Mouse (Mus musculus) embryonic stem cell, embryonic (primary cell): ENCODE data around the gene Chrm4.

ENCODE experiments used
- CTCF ChIA-PET, 4 experiments: fragments of 300-600 bp in 2 of 4; fragments of 350-600 bp in 2 of 4; sonication (Branson Sonifier 250); formaldehyde crosslinking; loops; one replicate each; lab custom pipeline; 2022; ENCODE audit warnings: inconsistent platforms in 2 of 4; lab: Charles Lee
- POLR2A ChIA-PET, 4 experiments: fragments of 300-600 bp in 2 of 4; fragments of 350-600 bp in 2 of 4; sonication (Branson Sonifier 250); formaldehyde crosslinking; loops; one replicate each; lab custom pipeline; 2022; ENCODE audit warnings: antibody characterized with exemption in 4 of 4, inconsistent platforms in 1 of 4; lab: Charles Lee

Chrm4 gene

DNA sequence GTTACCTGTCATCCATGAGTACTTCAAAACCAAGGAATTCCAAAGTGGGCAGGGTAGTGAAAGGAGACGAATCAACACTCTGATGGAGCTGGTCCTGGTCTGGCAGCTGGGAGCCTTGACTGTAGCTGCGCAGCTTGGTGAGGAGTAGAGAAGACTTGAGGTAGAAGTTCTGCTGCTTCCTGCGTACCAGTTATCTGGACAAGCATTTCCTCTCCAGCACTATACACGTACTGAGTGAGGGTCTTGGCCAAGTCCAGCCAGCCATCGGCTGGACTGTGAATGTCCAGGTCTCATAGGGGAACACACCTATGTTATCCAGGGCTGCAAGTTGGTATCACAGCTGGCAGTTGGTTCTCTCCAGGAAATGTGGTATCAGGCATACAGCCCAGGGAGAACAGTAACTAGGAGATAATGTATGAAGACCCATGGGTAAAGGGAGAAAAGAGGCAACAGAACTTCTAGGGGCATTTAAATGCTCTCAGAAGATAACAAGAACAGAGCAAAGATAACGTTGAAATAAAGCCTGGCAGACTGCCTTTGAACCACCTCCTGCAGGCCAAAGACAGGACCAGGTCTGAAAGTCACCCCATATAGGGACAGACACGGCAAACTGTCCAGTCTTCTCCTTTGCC lies 10.6 kb upstream of the Chrm4 start:
- POLR2A ChIA-PET: interaction anchor here in 2 of 4 experiments (1.0 to 3.2 kb wide), 5 partner anchors 8 to 22 kb away, joined by 3 to 15 read pairs (median 4); partner anchors contain the start of gene Mdk (in 1 of the 2)
- CTCF ChIA-PET: interaction anchor here in 2 of 4 experiments (0.9 to 1.8 kb wide), 5 partner anchors 8 to 14 kb away, joined by 3 to 7 read pairs (median 3); no protein-coding TSS in a partner anchor

DNA sequence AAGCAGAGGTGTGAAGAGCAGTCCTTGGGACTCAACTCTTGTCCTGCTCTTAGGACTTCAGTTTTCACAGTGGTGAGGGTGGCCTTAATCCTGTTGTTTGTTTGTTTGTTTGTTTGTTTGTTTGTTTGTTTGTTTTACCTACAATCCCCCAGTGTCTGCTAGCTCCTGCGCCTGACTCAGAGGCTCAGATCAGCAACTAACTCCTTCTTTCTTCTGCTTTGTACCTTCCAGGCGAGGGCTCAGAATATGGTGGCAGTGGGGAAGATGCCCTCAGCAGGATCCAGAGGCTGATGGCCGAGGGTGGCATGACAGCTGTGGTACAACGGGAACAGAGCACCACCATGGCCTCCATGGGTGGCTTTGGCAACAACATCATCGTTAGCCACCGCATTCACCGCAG lies 10.0 kb upstream of the Chrm4 start:
- ChIA-PET CTCF (interaction anchor here in 3 of 4 experiments (0.6 to 1.8 kb wide), 3 partner anchors 7 to 687 kb away, joined by 3 to 7 read pairs (median 5); no protein-coding TSS in a partner anchor), POLR2A (interaction anchor here in 1 of 4 experiments (1.0 to 3.2 kb wide), 2 partner anchors 16 to 535 kb away, joined by 3 to 15 read pairs; partner anchors contain the start of gene Mdk)

DNA sequence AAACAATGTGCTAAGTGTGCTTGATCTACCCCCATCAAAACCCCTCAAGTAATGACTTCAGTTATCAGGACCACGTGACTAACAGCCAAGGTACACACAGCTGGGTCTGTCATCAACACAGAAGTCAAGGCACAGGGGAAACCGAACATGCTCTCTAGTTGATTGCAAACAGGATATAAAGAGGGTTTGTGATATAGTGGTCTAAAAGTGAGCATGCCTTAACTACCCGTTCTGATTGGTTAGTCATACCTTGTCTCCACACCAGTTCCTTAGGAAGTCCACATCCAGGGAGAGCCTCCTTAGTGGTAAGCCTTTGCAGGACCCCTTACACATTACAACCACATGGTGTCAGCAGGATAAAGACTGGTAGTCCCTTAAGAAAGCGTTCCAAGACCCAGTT lies 6.9 kb upstream of the Chrm4 start:
- ChIA-PET CTCF (interaction anchor here in 2 of 4 experiments (0.6 to 3.0 kb wide), 2 partner anchors 10 to 63 kb away, joined by 17 to 20 read pairs; no protein-coding TSS in a partner anchor), POLR2A (interaction anchor here in 2 of 4 experiments (1.0 to 3.0 kb wide), 5 partner anchors 10 to 37 kb away, joined by 3 to 17 read pairs (median 5); partner anchors contain the start of gene Mdk (in 1 of the 2))

DNA sequence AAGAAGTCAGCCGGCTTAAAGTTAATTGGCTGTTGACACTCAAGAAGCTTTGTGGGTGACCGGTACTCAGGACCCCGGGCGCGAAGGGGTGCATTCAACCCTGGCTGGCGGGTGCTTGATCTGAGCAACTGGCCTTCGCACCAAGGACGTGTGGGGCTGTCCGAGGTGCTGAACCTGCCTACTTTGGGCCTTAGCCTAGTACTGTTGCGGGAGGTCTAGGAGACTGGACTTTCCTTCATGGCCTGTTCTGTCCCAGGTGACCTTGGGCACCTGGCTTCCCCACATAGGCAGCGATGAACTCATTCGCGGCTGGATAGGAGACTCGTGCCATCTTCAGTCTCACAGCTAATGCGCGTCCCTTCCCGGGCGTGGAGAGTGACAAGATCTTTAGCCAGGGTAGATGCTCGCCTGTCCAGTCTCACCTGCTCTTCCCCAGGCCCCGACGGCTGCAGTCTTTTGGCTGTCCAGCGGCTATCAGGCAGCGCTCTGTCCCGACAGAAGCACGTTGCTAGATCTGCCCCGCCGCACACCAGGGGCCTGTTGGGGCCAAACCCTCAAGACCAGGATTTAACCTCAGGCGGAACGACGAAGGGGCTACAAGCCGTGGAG lies 5.8 kb upstream of the Chrm4 start:
- CTCF ChIA-PET: interaction anchor here (0.6 to 3.4 kb wide), 15 partner anchors 8 to 642 kb away, joined by 3 to 25 read pairs (median 3); partner anchors contain the start of genes Ambra1 (in 1 of the 4) and Mdk (in 1 of the 4)
- POLR2A ChIA-PET: interaction anchor here (0.6 to 3.8 kb wide), 14 partner anchors 9 to 298 kb away, joined by 3 to 33 read pairs (median 6); partner anchors contain the start of gene Mdk (in 3 of the 4)

DNA sequence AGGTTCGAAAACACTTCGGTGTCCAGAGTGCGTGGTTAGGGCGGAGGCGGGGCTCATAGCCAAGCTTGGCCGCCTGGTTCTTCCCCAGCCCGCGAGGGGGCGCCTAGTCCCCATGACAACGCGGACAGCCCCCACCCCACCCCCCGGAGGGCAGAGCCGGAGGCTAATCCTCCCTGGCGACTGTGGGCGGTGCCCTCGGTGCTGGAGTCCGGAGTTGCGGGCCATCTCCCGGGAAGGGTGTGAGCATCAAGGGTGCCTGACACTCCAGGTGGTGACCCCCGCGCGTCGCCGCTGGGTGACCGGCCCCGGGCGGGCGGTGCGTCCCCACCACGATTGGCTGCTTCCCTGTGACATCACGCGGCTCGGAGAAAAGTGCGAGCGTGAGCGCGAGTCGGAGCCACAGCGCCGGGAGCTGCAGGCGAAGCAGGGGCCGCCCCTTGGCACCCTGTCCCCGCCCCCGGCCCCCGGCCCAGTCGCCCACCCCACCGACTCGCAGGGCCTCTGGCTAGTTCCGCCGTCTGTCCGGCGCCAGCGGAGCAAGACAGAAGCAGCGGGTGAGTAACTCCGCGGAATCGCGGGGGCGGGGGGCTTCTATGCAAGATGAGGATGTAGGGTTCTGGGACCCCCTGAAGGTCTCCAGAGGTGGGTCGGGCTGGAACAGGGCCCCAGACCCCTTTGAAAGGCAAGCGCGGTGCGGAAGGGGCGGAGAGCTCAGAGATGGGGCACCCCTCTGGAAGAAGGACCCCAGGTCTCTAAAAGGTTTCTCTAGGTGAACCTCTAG lies 5.1 kb upstream of the Chrm4 start:
- ChIA-PET POLR2A (interaction anchor here (0.6 to 3.8 kb wide), 14 partner anchors 10 to 299 kb away, joined by 3 to 33 read pairs (median 6); partner anchors contain the start of gene Mdk (in 3 of the 4)), CTCF (interaction anchor here (0.6 to 3.4 kb wide), 19 partner anchors 8 to 643 kb away, joined by 3 to 25 read pairs (median 3); partner anchors contain the start of genes Ambra1 (in 1 of the 4) and Mdk (in 1 of the 4))

DNA sequence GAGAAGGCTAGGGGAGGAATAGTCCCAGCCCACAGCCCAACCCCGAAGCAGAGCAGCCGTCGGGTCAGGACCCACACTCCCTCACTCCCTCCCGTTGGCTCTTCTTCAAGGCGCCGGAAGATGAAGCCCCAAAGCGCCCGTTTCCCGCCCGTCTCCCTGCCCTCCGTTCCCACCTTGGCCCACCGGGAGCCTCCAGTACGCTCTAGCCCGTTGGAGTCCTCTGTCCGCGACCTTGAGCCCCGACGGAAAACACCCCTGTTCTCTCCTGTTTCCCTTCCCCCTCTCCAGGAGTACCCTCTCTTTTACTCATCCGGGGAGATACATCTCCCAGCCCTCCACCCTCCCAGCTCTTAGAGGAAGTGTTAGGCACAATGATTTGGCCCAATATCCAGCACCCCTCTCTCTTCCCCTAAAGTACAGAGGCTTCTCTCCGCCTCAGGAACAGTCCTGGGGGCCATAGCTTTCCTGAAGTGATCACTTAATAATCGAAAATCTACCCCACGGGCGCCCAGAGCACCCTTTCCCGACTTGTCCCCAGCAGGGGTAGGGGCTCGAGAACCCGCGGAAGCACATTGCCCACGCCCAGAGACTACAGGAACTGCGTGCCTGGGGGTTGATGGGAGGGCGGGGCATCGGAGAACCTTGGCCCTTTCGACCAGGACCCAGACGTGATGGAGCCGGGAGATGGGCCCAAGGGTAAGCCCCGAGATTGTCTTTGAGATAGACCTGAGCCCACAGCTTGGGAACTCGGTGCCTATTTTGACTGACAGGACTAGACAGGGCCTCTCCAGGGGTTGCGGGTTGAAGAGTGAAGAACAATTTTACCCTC lies 4.2 kb upstream of the Chrm4 start:
- POLR2A ChIA-PET: interaction anchor here (0.7 to 3.8 kb wide), 15 partner anchors 10 to 213 kb away, joined by 3 to 33 read pairs (median 5); partner anchors contain the start of gene Mdk (in 2 of the 4)

DNA sequence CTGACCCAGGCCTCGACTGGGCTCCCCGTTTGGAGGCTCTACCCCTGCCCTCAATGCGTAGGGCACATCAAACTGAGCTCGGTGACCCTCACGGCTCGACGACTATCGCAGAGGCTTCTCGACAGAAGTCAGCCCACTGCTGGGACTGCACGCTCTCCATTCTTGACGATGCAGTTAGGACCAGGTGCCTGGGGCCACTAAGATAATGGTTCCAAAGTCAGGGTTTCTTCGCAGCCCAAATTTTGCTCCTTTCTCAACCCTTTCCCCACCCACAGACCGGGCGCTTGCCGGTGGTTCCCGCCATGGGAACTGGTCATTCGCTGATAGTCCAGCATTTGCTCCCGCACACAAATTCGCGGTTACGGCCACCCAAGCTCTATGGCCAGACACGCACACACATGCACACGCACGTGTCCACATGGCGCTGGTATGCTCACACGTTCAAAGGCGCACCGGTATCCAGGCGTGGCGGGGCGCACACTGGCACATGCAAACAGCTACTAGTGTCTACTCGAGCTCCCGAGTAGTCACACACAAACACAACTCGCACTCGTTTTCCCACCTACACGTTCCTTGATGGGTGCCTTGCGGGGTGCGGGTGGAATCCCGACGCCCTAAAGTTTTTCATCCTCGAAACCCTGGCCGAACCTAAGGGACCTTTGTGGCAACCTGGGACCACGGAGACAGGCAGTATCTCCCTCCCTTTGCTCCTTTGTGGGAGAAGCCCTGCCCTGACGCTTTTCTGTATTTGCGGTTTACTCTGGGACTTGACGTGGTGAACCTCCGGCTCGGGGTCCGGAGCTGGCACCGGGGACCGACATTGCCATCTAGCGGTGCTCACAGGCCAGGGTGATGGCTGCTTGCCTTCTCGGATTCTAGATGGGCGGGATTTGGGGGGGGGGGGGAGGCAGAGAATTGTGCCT lies 3.4 kb upstream of the Chrm4 start:
- ChIA-PET POLR2A (interaction anchor here in 3 of 4 experiments (0.6 to 3.8 kb wide), 16 partner anchors 9 to 132 kb away, joined by 3 to 33 read pairs (median 4); partner anchors contain the start of gene Mdk (in 2 of the 3)), CTCF (interaction anchor here (0.6 to 3.4 kb wide), 22 partner anchors 7 to 766 kb away, joined by 3 to 25 read pairs (median 4); partner anchors contain the start of gene Mdk (in 2 of the 4))

More for the DNA sequence above, 4.2 kb upstream of the Chrm4 start:
- CTCF ChIA-PET: interaction anchor here in 3 of 4 experiments (0.7 to 3.4 kb wide), 16 partner anchors 7 to 144 kb away, joined by 3 to 25 read pairs (median 4); partner anchors contain the start of gene Mdk (in 1 of the 3)

DNA sequence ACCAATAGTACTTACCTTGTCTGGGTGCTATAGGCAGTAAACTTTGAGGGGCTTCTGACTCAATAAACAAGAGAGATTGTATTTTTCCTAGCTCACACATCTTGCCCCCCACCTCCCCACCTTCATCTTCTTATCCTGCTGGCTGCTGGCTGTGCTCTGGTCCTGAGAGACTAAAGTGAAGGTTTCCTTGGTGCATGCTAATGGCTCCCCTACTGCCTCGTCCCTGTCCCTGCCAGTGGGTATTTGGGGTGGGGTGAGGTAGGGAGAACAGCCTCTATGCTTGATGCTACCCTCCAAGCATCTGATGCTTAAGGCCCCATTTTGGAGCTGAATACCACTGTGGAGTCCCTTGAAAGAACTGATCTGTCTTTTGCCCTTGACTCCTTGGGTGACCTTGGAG lies 2.3 kb upstream of the Chrm4 start:
- ChIA-PET POLR2A (interaction anchor here in 3 of 4 experiments (0.6 to 2.5 kb wide), 10 partner anchors 8 to 131 kb away, joined by 3 to 7 read pairs (median 4); no protein-coding TSS in a partner anchor), CTCF (interaction anchor here (0.5 to 1.6 kb wide), 7 partner anchors 8 to 170 kb away, joined by 3 to 7 read pairs (median 3); no protein-coding TSS in a partner anchor)

- POLR2A ChIA-PET: interaction anchor here in 3 of 4 experiments (0.6 to 2.5 kb wide), 10 partner anchors 7 to 150 kb away, joined by 3 to 7 read pairs (median 3); no protein-coding TSS in a partner anchor
- CTCF ChIA-PET: interaction anchor here in 2 of 4 experiments (1.0 to 1.2 kb wide), 2 partner anchors 17 to 146 kb away, joined by 3 to 5 read pairs; no protein-coding TSS in a partner anchor
Observed at GRCm38 (mm10) chr2:91925442-91925841, 1.6 kb upstream of the Chrm4 start.

DNA sequence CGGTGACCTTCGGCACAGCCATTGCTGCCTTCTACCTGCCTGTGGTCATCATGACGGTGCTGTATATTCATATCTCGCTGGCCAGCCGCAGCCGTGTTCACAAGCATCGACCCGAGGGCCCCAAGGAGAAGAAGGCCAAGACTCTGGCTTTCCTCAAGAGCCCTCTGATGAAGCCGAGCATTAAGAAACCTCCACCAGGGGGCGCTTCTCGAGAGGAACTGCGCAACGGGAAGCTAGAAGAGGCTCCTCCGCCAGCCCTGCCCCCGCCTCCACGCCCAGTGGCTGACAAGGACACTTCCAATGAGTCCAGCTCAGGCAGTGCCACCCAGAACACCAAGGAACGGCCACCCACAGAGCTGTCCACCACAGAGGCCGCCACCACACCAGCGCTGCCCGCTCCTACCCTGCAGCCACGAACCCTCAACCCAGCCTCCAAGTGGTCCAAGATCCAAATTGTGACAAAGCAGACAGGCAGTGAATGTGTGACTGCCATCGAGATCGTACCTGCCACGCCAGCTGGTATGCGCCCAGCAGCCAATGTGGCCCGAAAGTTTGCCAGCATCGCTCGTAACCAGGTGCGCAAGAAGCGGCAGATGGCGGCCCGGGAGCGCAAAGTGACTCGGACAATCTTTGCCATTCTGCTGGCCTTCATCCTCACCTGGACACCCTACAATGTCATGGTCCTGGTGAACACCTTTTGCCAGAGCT lies 931 bp downstream of the Chrm4 start:
- ChIA-PET CTCF (interaction anchor here (0.5 to 2.6 kb wide), 38 partner anchors 9 to 402 kb away, joined by 3 to 17 read pairs (median 4); partner anchors contain the start of genes Gm9821 (in 2 of the 4) and Ckap5 (in 1 of the 4)), POLR2A (interaction anchor here in 2 of 4 experiments (0.6 to 1.1 kb wide), 7 partner anchors 12 to 690 kb away, joined by 3 to 4 read pairs (median 3); no protein-coding TSS in a partner anchor)

DNA sequence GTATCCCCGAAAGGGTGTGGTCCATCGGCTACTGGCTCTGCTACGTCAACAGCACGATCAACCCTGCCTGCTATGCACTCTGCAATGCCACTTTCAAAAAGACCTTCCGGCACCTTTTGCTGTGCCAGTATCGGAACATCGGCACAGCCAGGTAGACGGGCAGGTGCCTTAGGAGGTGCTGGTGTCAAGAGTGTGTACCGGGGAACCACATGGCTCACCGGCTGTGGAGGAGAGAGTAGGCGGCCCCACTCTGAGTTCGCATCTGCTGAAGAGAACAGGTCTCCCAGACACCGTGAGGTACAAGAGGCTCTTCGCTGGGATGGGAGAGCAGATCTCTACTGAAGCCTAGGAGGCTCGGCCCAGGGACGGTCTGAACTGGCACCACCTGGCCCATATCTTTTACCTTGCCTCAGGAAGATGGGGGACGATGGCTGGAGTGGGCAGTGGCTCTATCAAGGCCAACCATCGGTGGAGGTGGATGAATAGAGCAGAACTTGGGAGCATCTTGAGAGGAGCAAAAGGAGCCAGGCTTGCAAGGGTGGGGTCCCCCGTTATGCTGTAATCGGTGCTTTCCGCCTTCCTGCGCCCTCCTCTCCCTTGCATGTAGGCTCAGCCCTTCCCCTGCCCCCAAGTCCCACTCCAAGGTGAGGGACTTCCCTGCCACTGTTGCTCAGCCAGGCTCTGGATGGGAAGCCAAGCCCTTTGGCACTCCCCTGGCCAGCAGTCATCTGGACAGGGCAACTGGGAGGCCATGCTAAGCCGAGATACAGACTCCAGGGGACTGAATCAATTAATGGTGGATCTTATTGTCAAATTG lies 1.7 kb downstream of the Chrm4 start:
- POLR2A ChIA-PET: interaction anchor here in 2 of 4 experiments (0.6 to 2.1 kb wide), 13 partner anchors 8 to 691 kb away, joined by 3 to 8 read pairs (median 3); partner anchors contain the start of genes Atg13 (in 1 of the 2), F2 (in 1 of the 2) and Gm9821 (in 1 of the 2)
- CTCF ChIA-PET: interaction anchor here (0.5 to 2.6 kb wide), 45 partner anchors 8 to 402 kb away, joined by 3 to 39 read pairs (median 4); partner anchors contain the start of genes Gm9821 (in 2 of the 4), Atg13 (in 1 of the 4), Ckap5 (in 1 of the 4) and Harbi1 (in 1 of the 4)

- POLR2A ChIA-PET: interaction anchor here (0.5 to 2.1 kb wide), 28 partner anchors 9 to 693 kb away, joined by 3 to 12 read pairs (median 4); partner anchors contain the start of genes Arhgap1 (in 1 of the 4), Atg13 (in 1 of the 4), Ddb2 (in 1 of the 4) and F2 (in 1 of the 4)
- CTCF ChIA-PET: interaction anchor here (0.6 to 1.8 kb wide), 68 partner anchors 7 to 1702 kb away, joined by 3 to 39 read pairs (median 5); partner anchors contain the start of genes Atg13 (in 1 of the 4), Dgkz (in 1 of the 4), Gm9821 (in 1 of the 4) and Harbi1 (in 1 of the 4)
Observed at GRCm38 (mm10) chr2:91929455-91929854, 2.4 kb downstream of the Chrm4 start.

- ChIA-PET CTCF (interaction anchor here (0.6 to 1.8 kb wide), 79 partner anchors 8 to 1701 kb away, joined by 3 to 39 read pairs (median 5); partner anchors contain the start of genes Gm9821 (in 2 of the 4), Atg13 (in 1 of the 4), Dgkz (in 1 of the 4) and Harbi1 (in 1 of the 4)), POLR2A (interaction anchor here (0.5 to 2.1 kb wide), 33 partner anchors 10 to 693 kb away, joined by 3 to 12 read pairs (median 3); partner anchors contain the start of genes Arhgap1 (in 1 of the 4), Atg13 (in 1 of the 4), Ddb2 (in 1 of the 4) and F2 (in 1 of the 4))
Observed at GRCm38 (mm10) chr2:91929936-91930335, 2.9 kb downstream of the Chrm4 start.
